Mouse (Mus musculus) thymus, adult 2 months (tissue): Measurements from ENCODE around the gene Gm13277.
"Not testable (repeated sequence)": the region's sequence is repeated elsewhere in the genome, so short reads cannot be mapped to it uniquely, and the experiment has no call there.

Source experiments
- CTCF ChIP-seq: fragments of 200-500 bp; IDR thresholded peaks from 2 replicates; pipeline ENCODE4 v1.5.1; 2012; ENCODE audit warnings: mild to moderate bottlenecking, control low read depth, low read length, moderate library complexity, borderline replicate concordance; ENCODE audit not compliant: control insufficient read depth, poor library complexity, insufficient read depth; ENCODE audit errors: extremely low read depth
- POLR2A ChIP-seq: fragments of 200-500 bp; IDR thresholded peaks from 2 replicates; pipeline ENCODE4 v1.6.1; 2012; ENCODE audit warnings: mild to moderate bottlenecking, low read length, control low read depth, moderate library complexity; ENCODE audit not compliant: control insufficient read depth, poor library complexity, insufficient read depth; ENCODE audit errors: extremely low read depth

GRCm38 (mm10) chr4:88756581-88757513 is 31.6 kb upstream of the Gm13277 start:
- TF ChIP-seq POLR2A = peak; percentile 14; the same call in 1 of the 2 replicates
- TF ChIP-seq CTCF = not testable (repeated sequence)
